Mouse (Mus musculus): ENCODE data around the gene Rsrp1. TPM values are rescaled to one million over a fixed set of nuclear protein-coding genes. Genes with fewer than 3 reads are reported as not detected.

Gene Rsrp1
- polyA plus RNA-seq, 1 experiment from 2014 or later, result 225 TPM

GRCm38 (mm10) chr4:134924019-134924741 is 788 bp downstream of the Rsrp1 start:
- under 1% methylated on average over 60 of the region's 75 CpGs for WGBS (ENCODE audit: insufficient replicate concordance)
- Histone ChIP-seq H3K9ac (replicated peaks) (peak overlapping the region; percentile 98), H3K4me3 (ENCODE audit: low read depth, low read length) (peak overlapping the region; percentile 93), H3K36me3 (replicated peaks; ENCODE audit: insufficient read depth, low read length) (peaks cover 46% of the 10 kb centered on the region), H3K27ac (ENCODE audit: low read depth) (peak overlapping the region; percentile 98), H3K4me2 (ENCODE audit: low read depth, low read length) (peak overlapping the region; percentile 94), H3K4me1 (ENCODE audit: insufficient read depth) (peaks cover 25% of the 10 kb centered on the region), H3K9me3 (ENCODE audit: low read length) (no peaks in the 10 kb centered on the region), H3K27me3 (ENCODE audit: insufficient read depth, low read length) (no peaks in the 10 kb centered on the region)
- ATAC-seq (peak; percentile 48), DNase-seq (peak; percentile 82)
- TF ChIP-seq CTCF (IDR thresholded peaks at IDR 0.05; ENCODE audit: low read depth) (peak; percentile 24; the same call in 1 of the 2 replicates), EP300 (IDR thresholded peaks at IDR 0.05; ENCODE audit: low read depth) (peak; percentile 46; the same call in 1 of the 2 replicates)

GRCm38 (mm10) chr4:134925206-134925605 is 1.8 kb downstream of the Rsrp1 start:
- Histone ChIP-seq H3K4me2 (ENCODE audit: low read depth, low read length) (peak overlapping the region; percentile 94), H3K27me3 (ENCODE audit: insufficient read depth, low read length) (no peaks in the 10 kb centered on the region), H3K4me1 (ENCODE audit: insufficient read depth) (peaks cover 22% of the 10 kb centered on the region), H3K9ac (replicated peaks) (peak overlapping the region; percentile 98), H3K4me3 (ENCODE audit: low read depth, low read length) (peak overlapping the region; percentile 93), H3K27ac (ENCODE audit: low read depth) (peak overlapping the region; percentile 70), H3K36me3 (replicated peaks; ENCODE audit: insufficient read depth, low read length) (peaks cover 46% of the 10 kb centered on the region), H3K9me3 (ENCODE audit: low read length) (no peaks in the 10 kb centered on the region)
- ATAC-seq (no peak), DNase-seq (no peak)
- TF ChIP-seq EP300 (IDR thresholded peaks at IDR 0.05; ENCODE audit: low read depth) (no peak), CTCF (IDR thresholded peaks at IDR 0.05; ENCODE audit: low read depth) (no peak)
- WGBS (ENCODE audit: insufficient replicate concordance), result 47% methylated on average over 8 of the region's 8 CpGs

GRCm38 (mm10) chr4:134927815-134928463 is 4.5 kb downstream of the Rsrp1 start:
- peaks cover 55% of the 10 kb centered on the region for H3K36me3 ChIP-seq (replicated peaks; ENCODE audit: insufficient read depth, low read length)
- peaks cover 33% of the 10 kb centered on the region for H3K4me1 ChIP-seq (ENCODE audit: insufficient read depth)
- no peak for TF ChIP-seq CTCF (IDR thresholded peaks at IDR 0.05; ENCODE audit: low read depth)
- no peak for TF ChIP-seq EP300 (IDR thresholded peaks at IDR 0.05; ENCODE audit: low read depth)
- no peak overlapping the region for H3K4me2 ChIP-seq (ENCODE audit: low read depth, low read length)
- H3K27ac ChIP-seq (ENCODE audit: low read depth), result peak overlapping the region; percentile 52; the same call in 1 of the 2 replicates
- WGBS (ENCODE audit: insufficient replicate concordance), result 72% methylated on average over 5 of the region's 5 CpGs
- H3K27me3 ChIP-seq (ENCODE audit: insufficient read depth, low read length), result no peaks in the 10 kb centered on the region
- ATAC-seq, result no peak
- DNase-seq, result no peak
- no peaks in the 10 kb centered on the region for H3K9me3 ChIP-seq (ENCODE audit: low read length)
- no peak overlapping the region for H3K4me3 ChIP-seq (ENCODE audit: low read depth, low read length)
- H3K9ac ChIP-seq (replicated peaks), result peak overlapping the region; percentile 5; the same call in 1 of the 2 replicates

DNA sequence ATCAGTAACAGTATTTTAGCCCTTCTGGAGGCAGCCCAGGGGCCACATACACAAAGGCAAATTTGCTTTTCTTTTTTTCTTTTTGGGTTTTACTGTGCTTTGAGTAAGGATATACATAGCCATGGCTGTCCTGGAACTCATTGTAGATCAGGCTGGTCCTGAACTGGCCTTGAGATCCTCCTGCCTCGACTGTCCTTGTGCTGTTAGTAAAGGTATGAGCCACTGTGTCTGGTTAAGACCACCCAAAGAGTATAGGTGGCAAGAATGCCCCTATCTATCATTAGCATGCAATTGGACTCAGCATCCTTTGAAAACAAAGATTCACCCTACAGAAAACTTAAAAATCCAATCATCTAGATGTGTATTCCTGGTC is 5.1 kb downstream of the Rsrp1 start:
- no peak for DNase-seq
- Histone ChIP-seq H3K9me3 (ENCODE audit: low read length) (no peaks in the 10 kb centered on the region), H3K27me3 (ENCODE audit: insufficient read depth, low read length) (no peaks in the 10 kb centered on the region), H3K4me3 (ENCODE audit: low read depth, low read length) (no peak overlapping the region), H3K4me1 (ENCODE audit: insufficient read depth) (peaks cover 33% of the 10 kb centered on the region), H3K36me3 (replicated peaks; ENCODE audit: insufficient read depth, low read length) (peaks cover 60% of the 10 kb centered on the region), H3K9ac (replicated peaks) (no peak overlapping the region), H3K4me2 (ENCODE audit: low read depth, low read length) (no peak overlapping the region), H3K27ac (ENCODE audit: low read depth) (peak overlapping the region; percentile 52; the same call in 1 of the 2 replicates)
- whole genome bisulfite sequencing (ENCODE audit: insufficient replicate concordance), result 80% methylated on average over 1 of the region's 1 CpGs
- TF ChIP-seq CTCF (IDR thresholded peaks at IDR 0.05; ENCODE audit: low read depth) (no peak), EP300 (IDR thresholded peaks at IDR 0.05; ENCODE audit: low read depth) (no peak)
- no peak for ATAC-seq

- Histone ChIP-seq H3K4me3 (ENCODE audit: low read depth, low read length) (no peak overlapping the region), H3K4me1 (ENCODE audit: insufficient read depth) (peaks cover 33% of the 10 kb centered on the region)
- DNase-seq, result no peak
Observed at GRCm38 (mm10) chr4:134929536-134929935, 6.1 kb downstream of the Rsrp1 start.

DNA sequence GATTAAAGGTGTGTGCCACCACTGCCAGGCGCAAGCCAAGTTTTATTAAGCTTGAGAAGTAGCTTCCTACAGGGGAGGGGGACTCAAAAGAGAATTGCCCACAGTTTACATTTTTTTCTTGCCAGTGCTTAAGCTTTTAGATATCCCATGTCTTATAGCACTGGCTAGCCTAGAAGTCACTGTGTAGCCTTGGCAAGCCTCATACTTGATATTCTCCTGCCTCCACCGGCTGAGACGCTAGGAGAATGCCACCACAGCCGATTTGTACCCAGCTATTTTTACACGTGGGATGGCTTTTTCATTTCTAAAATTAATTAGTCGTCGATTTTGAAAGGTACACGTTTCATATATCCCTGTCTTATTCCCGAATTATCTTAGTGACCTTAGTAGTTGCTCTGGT is 6.8 kb downstream of the Rsrp1 start:
- no peak for DNase-seq
- Histone ChIP-seq H3K4me3 (ENCODE audit: low read depth, low read length) (peak overlapping the region; percentile 96), H3K36me3 (replicated peaks; ENCODE audit: insufficient read depth, low read length) (peaks cover 65% of the 10 kb centered on the region), H3K27ac (ENCODE audit: low read depth) (peak overlapping the region; percentile 87), H3K27me3 (ENCODE audit: insufficient read depth, low read length) (no peaks in the 10 kb centered on the region), H3K9me3 (ENCODE audit: low read length) (no peaks in the 10 kb centered on the region), H3K4me2 (ENCODE audit: low read depth, low read length) (peak overlapping the region; percentile 69), H3K9ac (replicated peaks) (peak overlapping the region; percentile 46), H3K4me1 (ENCODE audit: insufficient read depth) (peaks cover 32% of the 10 kb centered on the region)
- no peak for ATAC-seq
- TF ChIP-seq EP300 (IDR thresholded peaks at IDR 0.05; ENCODE audit: low read depth), result no peak
- TF ChIP-seq CTCF (IDR thresholded peaks at IDR 0.05; ENCODE audit: low read depth), result no peak
- WGBS (ENCODE audit: insufficient replicate concordance), result 23% methylated on average over 9 of the region's 9 CpGs

More at GRCm38 (mm10) chr4:134929536-134929935, 6.1 kb downstream of the Rsrp1 start:
- no peak for ATAC-seq
- peak overlapping the region; percentile 87 for H3K27ac ChIP-seq (ENCODE audit: low read depth)
- no peaks in the 10 kb centered on the region for H3K27me3 ChIP-seq (ENCODE audit: insufficient read depth, low read length)
- TF ChIP-seq CTCF (IDR thresholded peaks at IDR 0.05; ENCODE audit: low read depth) (no peak), EP300 (IDR thresholded peaks at IDR 0.05; ENCODE audit: low read depth) (no peak)
- H3K4me2 ChIP-seq (ENCODE audit: low read depth, low read length), result peak overlapping the region; percentile 69; the same call in 1 of the 2 replicates
- no peaks in the 10 kb centered on the region for H3K9me3 ChIP-seq (ENCODE audit: low read length)
- 0 out of 2 replicates have a peak overlapping the region, but pooled peaks have one; percentile 46 for H3K9ac ChIP-seq (replicated peaks)
- H3K36me3 ChIP-seq (replicated peaks; ENCODE audit: insufficient read depth, low read length), result peaks cover 65% of the 10 kb centered on the region
- WGBS (ENCODE audit: insufficient replicate concordance), result 37% methylated on average over 4 of the region's 4 CpGs
